Mouse (Mus musculus): Measurements from ENCODE around the gene Lor. TPM values are rescaled to one million over a fixed set of nuclear protein-coding genes. Genes with fewer than 3 reads are reported as not detected.

Lor gene
- polyA plus RNA-seq, 1 experiment from 2014 or later = 0.90 TPM

- H3K9me3 ChIP-seq (ENCODE audit: control insufficient read depth, low read length) = no peaks in the 10 kb centered on the region
- WGBS = 1% methylated on average over 74 of the region's 82 CpGs
- peak overlapping the region; percentile 82 for H3K4me2 ChIP-seq
- peak overlapping the region; percentile 57 for H3K4me3 ChIP-seq (ENCODE audit: low read depth, low read length)
- no peaks in the 10 kb centered on the region; the same call in 1 of the 2 replicates for H3K4me1 ChIP-seq (replicated peaks; ENCODE audit: control insufficient read depth, insufficient read depth, low read length)
- DNase-seq (ENCODE audit: low spot score) (peak; percentile 41), ATAC-seq (replicated peaks; ENCODE audit: low FRiP score) (peak; percentile 75)
- no peak overlapping the region for H3K27ac ChIP-seq (ENCODE audit: low read depth, low read length)
- peaks cover 46% of the 10 kb centered on the region for H3K27me3 ChIP-seq (replicated peaks; ENCODE audit: control insufficient read depth, insufficient read depth, low read length)
- no peaks in the 10 kb centered on the region for H3K36me3 ChIP-seq (ENCODE audit: control insufficient read depth, insufficient read depth, low read length)
- H3K9ac ChIP-seq (ENCODE audit: low read depth, low read length) = peak overlapping the region; percentile 8
These were observed 2.3 kb downstream of the Lor start for GRCm38 (mm10) chr3:92080462-92081284.

GRCm38 (mm10) chr3:92050382-92051054, 32.4 kb downstream of the Lor start:
- Histone ChIP-seq H3K4me3 (ENCODE audit: low read depth, low read length) (no peak overlapping the region), H3K36me3 (ENCODE audit: control insufficient read depth, insufficient read depth, low read length) (no peaks in the 10 kb centered on the region), H3K4me1 (replicated peaks; ENCODE audit: control insufficient read depth, insufficient read depth, low read length) (no peaks in the 10 kb centered on the region), H3K4me2 (no peak overlapping the region), H3K9me3 (ENCODE audit: control insufficient read depth, low read length) (no peaks in the 10 kb centered on the region), H3K9ac (ENCODE audit: low read depth, low read length) (no peak overlapping the region), H3K27me3 (replicated peaks; ENCODE audit: control insufficient read depth, insufficient read depth, low read length) (no peaks in the 10 kb centered on the region), H3K27ac (ENCODE audit: low read depth, low read length) (no peak overlapping the region)
- 50% methylated on average over 6 of the region's 6 CpGs for WGBS
- ATAC-seq (replicated peaks; ENCODE audit: low FRiP score) (no peak), DNase-seq (ENCODE audit: low spot score) (no peak)

GRCm38 (mm10) chr3:92033892-92034291, 49.0 kb downstream of the Lor start:
- no peaks in the 10 kb centered on the region for H3K27me3 ChIP-seq (replicated peaks; ENCODE audit: control insufficient read depth, insufficient read depth, low read length)

GRCm38 (mm10) chr3:92033203-92033602, 49.7 kb downstream of the Lor start:
- Histone ChIP-seq H3K27me3 (replicated peaks; ENCODE audit: control insufficient read depth, insufficient read depth, low read length) (no peaks in the 10 kb centered on the region), H3K4me3 (ENCODE audit: low read depth, low read length) (no peak overlapping the region), H3K4me1 (replicated peaks; ENCODE audit: control insufficient read depth, insufficient read depth, low read length) (no peaks in the 10 kb centered on the region), H3K4me2 (no peak overlapping the region), H3K27ac (ENCODE audit: low read depth, low read length) (no peak overlapping the region), H3K9ac (ENCODE audit: low read depth, low read length) (no peak overlapping the region), H3K36me3 (ENCODE audit: control insufficient read depth, insufficient read depth, low read length) (no peaks in the 10 kb centered on the region), H3K9me3 (ENCODE audit: control insufficient read depth, low read length) (no peaks in the 10 kb centered on the region)
- no peak for DNase-seq (ENCODE audit: low spot score)
- no peak for ATAC-seq (replicated peaks; ENCODE audit: low FRiP score)
- WGBS = 47% methylated on average over 2 of the region's 2 CpGs

More at GRCm38 (mm10) chr3:92033892-92034291, 49.0 kb downstream of the Lor start:
- no peak for DNase-seq (ENCODE audit: low spot score)
- Histone ChIP-seq H3K27ac (ENCODE audit: low read depth, low read length) (no peak overlapping the region), H3K4me2 (no peak overlapping the region), H3K4me3 (ENCODE audit: low read depth, low read length) (no peak overlapping the region), H3K9me3 (ENCODE audit: control insufficient read depth, low read length) (no peaks in the 10 kb centered on the region), H3K36me3 (ENCODE audit: control insufficient read depth, insufficient read depth, low read length) (no peaks in the 10 kb centered on the region), H3K4me1 (replicated peaks; ENCODE audit: control insufficient read depth, insufficient read depth, low read length) (no peaks in the 10 kb centered on the region), H3K9ac (ENCODE audit: low read depth, low read length) (no peak overlapping the region)
- ATAC-seq (replicated peaks; ENCODE audit: low FRiP score) = no peak
- 54% methylated on average over 1 of the region's 1 CpGs for WGBS

Small RNA genes within 50 kb of the gene (microRNA-seq; reads per million reads assigned to microRNA genes)
- gene Gm25145 (ENCODE audit: borderline number of aligned reads) = not detected

Other genes starting within 250 kb of the Lor start
- not detected in 2 replicates for gene Pglyrp3, start 68.6 kb downstream of the Lor start, polyA plus RNA-seq (2014; fragmentation: Nextera tagmentation; extraction: Ambion mirVana)
- not detected in 2 replicates for gene Prr9, start 40.8 kb upstream of the Lor start, polyA plus RNA-seq (2014; fragmentation: Nextera tagmentation; extraction: Ambion mirVana)
- not detected in 2 replicates for gene Lelp1, start 59.6 kb upstream of the Lor start, polyA plus RNA-seq (2014; fragmentation: Nextera tagmentation; extraction: Ambion mirVana)
- not detected in 2 replicates for gene Sprr2a1, start 132.7 kb upstream of the Lor start, polyA plus RNA-seq (2014; fragmentation: Nextera tagmentation; extraction: Ambion mirVana)
- gene Sprr2a2, start 132.8 kb upstream of the Lor start, polyA plus RNA-seq (2014; fragmentation: Nextera tagmentation; extraction: Ambion mirVana) = 1.1 TPM in 1 of 2 replicates, not detected in the other
- not detected in 2 replicates for gene Sprr2a3, start 202.3 kb upstream of the Lor start, polyA plus RNA-seq (2014; fragmentation: Nextera tagmentation; extraction: Ambion mirVana)
- gene Sprr2b, start 233.5 kb upstream of the Lor start, polyA plus RNA-seq (2014; fragmentation: Nextera tagmentation; extraction: Ambion mirVana) = not detected in 2 replicates

Measured in liver, embryonic 11.5 days (tissue).